In the genomic region with DNA sequence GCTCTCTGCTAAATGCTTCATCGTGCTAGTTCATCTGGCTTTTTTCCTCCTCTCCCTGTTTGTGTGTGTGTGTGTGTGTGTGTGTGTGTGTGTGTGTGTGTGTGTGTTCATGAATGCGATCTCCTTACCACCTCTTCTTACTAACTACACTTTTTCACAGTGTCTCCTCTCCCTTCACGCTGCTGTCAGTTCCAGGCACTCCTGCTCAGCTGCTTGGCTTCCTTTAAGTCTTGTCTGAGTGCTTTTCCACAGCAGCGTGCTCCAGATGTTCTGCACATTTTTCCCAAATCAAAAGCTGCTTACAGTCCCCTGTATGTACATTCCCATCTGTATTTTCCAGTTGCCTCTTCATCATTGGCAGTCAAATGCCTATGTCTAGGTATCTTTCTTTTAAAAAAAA, we compare ENCODE assay signal across 8 mouse cellular contexts.
"Had no signal": no experiment of that assay in that cellular context is flagged by ENCODE, and none has a peak within 500 bp of the region (broad histone marks: within the 10 kb centered on the region; RNA-seq: fewer than 3 reads in every experiment).

No protein-coding gene starts in this region.

- H3K9ac ChIP-seq: kidney, embryonic 15.5 days; liver, embryonic 13.5 days; liver, postnatal 0 days; midbrain, embryonic 13.5 days had no signal

- H3K4me3 ChIP-seq: kidney, embryonic 15.5 days; liver, embryonic 13.5 days; midbrain, embryonic 13.5 days had no signal

- DNase-seq: liver; liver, embryonic 13.5 days; liver, postnatal 0 days; right cerebral cortex, postnatal 14 days; thymus, adult 2 months; thymus, postnatal 25 days had no signal

- H3K27ac ChIP-seq: kidney, embryonic 15.5 days; liver, embryonic 13.5 days; midbrain, embryonic 13.5 days had no signal

- H3K27me3 ChIP-seq: kidney, embryonic 15.5 days; liver, embryonic 13.5 days; midbrain, embryonic 13.5 days had no signal

- ATAC-seq: liver, postnatal 0 days; midbrain, embryonic 13.5 days had no signal

- H3K4me2 ChIP-seq: kidney, embryonic 15.5 days; liver, embryonic 13.5 days; midbrain, embryonic 13.5 days had no signal

- H3K9me3 ChIP-seq: kidney, embryonic 15.5 days; liver, embryonic 13.5 days; midbrain, embryonic 13.5 days had no signal
